ENCODE assay signal across 12 mouse cellular contexts in the genomic region with DNA sequence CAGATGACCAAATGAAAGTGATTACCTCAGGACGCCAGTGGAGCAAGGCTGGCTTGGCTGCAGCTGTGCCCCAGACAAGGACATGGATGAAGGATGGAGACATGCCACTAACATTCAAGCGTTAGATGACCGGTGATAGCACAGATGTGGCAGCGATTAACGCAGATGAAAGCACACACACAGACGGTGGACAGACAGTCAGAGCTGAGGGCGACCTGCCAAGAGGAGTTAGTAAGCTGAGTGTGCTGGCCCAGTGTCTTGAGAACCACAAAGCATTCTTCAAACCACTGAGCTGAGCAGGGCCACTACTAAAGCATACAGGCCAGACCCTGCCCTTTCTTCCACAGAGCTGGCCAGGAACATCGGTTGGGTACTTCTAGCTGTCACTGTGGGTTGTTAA. TPM values are rescaled to one million over a fixed set of nuclear protein-coding genes. Genes with fewer than 3 reads are reported as not detected.
DNase-seq lines count a peak whose midpoint lies in the region; ATAC-seq and TF ChIP-seq lines count a peak whose summit lies in the region.
"Had no signal": no experiment of that assay in that cellular context is flagged by ENCODE, and none has a peak within 500 bp of the region (broad histone marks: within the 10 kb centered on the region; RNA-seq: fewer than 3 reads in every experiment).

No protein-coding gene starts in this region.

- TF ChIP-seq POLR2A in heart, adult 2 months (IDR thresholded peaks at IDR 0.05; ENCODE audit: insufficient read depth, low read depth, low read length): no peak

- WGBS in heart, adult 2 months: 61% methylated on average over 8 of the region's 8 CpGs
- 79% methylated on average over 8 of the region's 8 CpGs for WGBS in hindbrain, embryonic 13.5 days

- no peaks in the 10 kb centered on the region for H3K27me3 ChIP-seq in heart, adult 2 months (ENCODE audit: control insufficient read depth, insufficient read depth, low read length)
- H3K27me3 ChIP-seq in hindbrain, embryonic 13.5 days: no peaks in the 10 kb centered on the region
- H3K27me3 ChIP-seq: limb, embryonic 13.5 days had no signal

- peak in 1 of 2 experiments; percentile 28 for DNase-seq in heart, adult 2 months
- no peak for DNase-seq in heart, postnatal 4 days
- peak; percentile 47 for DNase-seq in urinary bladder, postnatal 14 days (ENCODE audit: low spot score)
- DNase-seq in urinary bladder, adult 18-20 months (ENCODE audit: low spot score in 2 of 2): no peak
- peak; percentile 37 for DNase-seq in brain, adult 2 months (ENCODE audit: low read depth, low spot score)
- no peak for DNase-seq in embryo, embryonic 10 days (ENCODE audit: low spot score)
- DNase-seq: forebrain, postnatal 0 days; lung, adult 18-20 months; midbrain, embryonic 14.5 days; right cerebral cortex, postnatal 14 days had no signal

- intact Hi-C loops in heart, adult 2 months (cut with DNase I): no loop called here

- no peak overlapping the region for H3K9ac ChIP-seq in heart, adult 2 months (ENCODE audit: low read depth, low read length)
- no peak overlapping the region for H3K9ac ChIP-seq in hindbrain, embryonic 13.5 days
- H3K9ac ChIP-seq: forebrain, postnatal 0 days; limb, embryonic 13.5 days had no signal

- H3K4me1 ChIP-seq in heart, adult 2 months (ENCODE audit: control insufficient read depth, insufficient read depth, low read length): peaks cover 12% of the 10 kb centered on the region
- H3K4me1 ChIP-seq in hindbrain, embryonic 13.5 days (replicated peaks): peaks cover 10% of the 10 kb centered on the region; the same call in 1 of the 2 replicates
- H3K4me1 ChIP-seq: limb, embryonic 13.5 days had no signal

- TF ChIP-seq CTCF in heart, adult 2 months (IDR thresholded peaks at IDR 0.05): no peak

- no peaks in the 10 kb centered on the region; the same call in 1 of the 2 replicates for H3K79me2 ChIP-seq in heart, adult 2 months (replicated peaks; ENCODE audit: control insufficient read depth, insufficient read depth, low read length)

- H3K27ac ChIP-seq in heart, adult 2 months: peak overlapping the region; percentile 64
- H3K27ac ChIP-seq in hindbrain, embryonic 13.5 days: no peak overlapping the region; the same call in 1 of the 2 replicates
- H3K27ac ChIP-seq: limb, embryonic 13.5 days had no signal

- no peak for ATAC-seq in hindbrain, embryonic 13.5 days (ENCODE audit: low FRiP score)
- ATAC-seq: forebrain, postnatal 0 days had no signal

- no peak overlapping the region for H3K4me3 ChIP-seq in heart, adult 2 months
- H3K4me3 ChIP-seq in hindbrain, embryonic 13.5 days: no peak overlapping the region
- H3K4me3 ChIP-seq: limb, embryonic 13.5 days had no signal

- no peak overlapping the region for H3K4me2 ChIP-seq in hindbrain, embryonic 13.5 days
- H3K4me2 ChIP-seq: limb, embryonic 13.5 days had no signal

- 0 out of 2 replicates have a peak, but pooled peaks have one; percentile 8 for TF ChIP-seq EP300 in heart, adult 2 months (IDR thresholded peaks at IDR 0.05; ENCODE audit: insufficient read depth, low read depth, low read length)

- H3K9me3 ChIP-seq in hindbrain, embryonic 13.5 days: no peaks in the 10 kb centered on the region
- H3K9me3 ChIP-seq: limb, embryonic 13.5 days had no signal

- peaks cover 21% of the 10 kb centered on the region for H3K36me3 ChIP-seq in heart, adult 2 months (ENCODE audit: control insufficient read depth, insufficient read depth, low read length)
- peaks cover 52% of the 10 kb centered on the region for H3K36me3 ChIP-seq in hindbrain, embryonic 13.5 days

RNA-seq across cellular contexts. Expression of a gene that starts 14.6 kb away (rescaled TPM):
- 100 to 1,000 TPM; 206 to 238 TPM for total RNA-seq in heart, adult 2 months (2021)
- 79.7 and 140 TPM in 2 replicates for polyA plus RNA-seq in heart, adult 2 months (2012; rRNA removed)
- total RNA-seq in heart, postnatal 4 days (2021): 100 to 1,000 TPM; 113 to 114 TPM
- polyA plus RNA-seq in hindbrain, embryonic 13.5 days (2015; fragmentation: Nextera tagmentation; extraction: Ambion mirVana): 60.7 and 66.5 TPM in 2 replicates

RNA-seq across cellular contexts. Expression of a gene that starts 55.4 kb away (rescaled TPM):
- 1 to 10 TPM; 5.9 to 6.8 TPM for total RNA-seq in heart, adult 2 months (2021)
- 1.5 TPM in 2 replicates for polyA plus RNA-seq in heart, adult 2 months (2012; rRNA removed)
- 1 to 10 TPM; 4.9 to 5.4 TPM for total RNA-seq in heart, postnatal 4 days (2021)
- polyA plus RNA-seq in hindbrain, embryonic 13.5 days (2015; fragmentation: Nextera tagmentation; extraction: Ambion mirVana): 50.9 TPM in 2 replicates

Comparison
In these comparisons a context has a peak if more than half of its experiments do, and no peak if none do; other contexts are left out.
1. DNase-seq: peak in urinary bladder, postnatal 14 days (single experiment) and brain, adult 2 months (single experiment); none in heart, postnatal 4 days (single experiment), urinary bladder, adult 18-20 months (0 of 2) and embryo, embryonic 10 days (single experiment).